Mouse (Mus musculus): ENCODE measurements around the gene Chchd10.

The Chchd10 gene

GRCm38 (mm10) chr10:75936909-75937667 is 4.2 kb downstream of the Chchd10 start:
- ChIA-PET POLR2A (interaction anchor here (0.5 to 9.6 kb wide), 93 partner anchors 8 to 676 kb away, joined by 3 to 139 read pairs (median 7); partner anchors contain the start of genes Smarcb1 (in 4 of the 4), Gstt2 (in 3 of the 4), Mif (in 3 of the 4) and Cabin1 (in 2 of the 4)), CTCF (interaction anchor here in 3 of 4 experiments (0.5 to 2.7 kb wide), 11 partner anchors 12 to 757 kb away, joined by 3 to 8 read pairs (median 4); partner anchors contain the start of gene Gstt2 (in 1 of the 3))

GRCm38 (mm10) chr10:75937851-75938643 is 5.1 kb downstream of the Chchd10 start:
- POLR2A ChIA-PET = interaction anchor here (0.5 to 9.6 kb wide), 91 partner anchors 8 to 1582 kb away, joined by 3 to 139 read pairs (median 6); partner anchors contain the start of genes Smarcb1 (in 4 of the 4), Gstt2 (in 3 of the 4), Mif (in 3 of the 4) and Cabin1 (in 2 of the 4)
- CTCF ChIA-PET = interaction anchor here (0.5 to 2.7 kb wide), 14 partner anchors 13 to 756 kb away, joined by 3 to 11 read pairs (median 5); partner anchors contain the start of gene Gstt2 (in 1 of the 4)

- CTCF ChIA-PET = interaction anchor here in 2 of 4 experiments (0.6 kb wide), 2 partner anchors 56 to 759 kb away, joined by 3 read pairs; no protein-coding TSS in a partner anchor
- POLR2A ChIA-PET = interaction anchor here (0.5 to 9.6 kb wide), 45 partner anchors 8 to 351 kb away, joined by 3 to 139 read pairs (median 5); partner anchors contain the start of genes Ddt (in 3 of the 4), Smarcb1 (in 3 of the 4), Chchd10 (in 2 of the 4) and Mif (in 2 of the 4)
Measured at GRCm38 (mm10) chr10:75939481-75940234, 6.7 kb downstream of the Chchd10 start.

GRCm38 (mm10) chr10:75940520-75940919 is 7.6 kb downstream of the Chchd10 start, which contains the start of gene Gm867:
Gm867 (minus strand) TSS chr10:75940672.
- POLR2A ChIA-PET = interaction anchor here (0.6 to 9.6 kb wide), 41 partner anchors 9 to 305 kb away, joined by 3 to 139 read pairs (median 4); partner anchors contain the start of genes Mif (in 3 of the 4), Smarcb1 (in 3 of the 4), Chchd10 (in 2 of the 4) and Ddt (in 2 of the 4)
- CTCF ChIA-PET = interaction anchor here in 3 of 4 experiments (0.6 to 1.6 kb wide), 4 partner anchors 10 to 89 kb away, joined by 3 to 12 read pairs (median 5); no protein-coding TSS in a partner anchor

GRCm38 (mm10) chr10:75941042-75941824 is 8.3 kb downstream of the Chchd10 start:
- ChIA-PET POLR2A (interaction anchor here (0.6 to 9.6 kb wide), 39 partner anchors 9 to 1824 kb away, joined by 3 to 139 read pairs (median 5); partner anchors contain the start of genes Mif (in 3 of the 4), Smarcb1 (in 3 of the 4), Chchd10 (in 2 of the 4) and Ddt (in 2 of the 4)), CTCF (interaction anchor here in 3 of 4 experiments (0.6 to 1.6 kb wide), 7 partner anchors 10 to 90 kb away, joined by 3 to 6 read pairs (median 4); partner anchors contain the start of gene Gm5134 (in 1 of the 3))

GRCm38 (mm10) chr10:75942736-75943477 is 10.0 kb downstream of the Chchd10 start, which contains the start of gene Vpreb3:
Vpreb3 (plus strand) TSS chr10:75943057.
- ChIA-PET CTCF (no interaction called here), POLR2A (interaction anchor here in 3 of 4 experiments (0.5 to 9.6 kb wide), 16 partner anchors 6 to 469 kb away, joined by 3 to 128 read pairs (median 5); partner anchors contain the start of genes Chchd10 (in 2 of the 3), Smarcb1 (in 2 of the 3), Mif (in 1 of the 3) and Mmp11 (in 1 of the 3))

- CTCF ChIA-PET = interaction anchor here in 2 of 4 experiments (0.5 to 0.9 kb wide), 3 partner anchors 11 to 383 kb away, joined by 3 to 4 read pairs (median 3); no protein-coding TSS in a partner anchor
- POLR2A ChIA-PET = interaction anchor here in 3 of 4 experiments (0.6 to 9.6 kb wide), 23 partner anchors 7 to 292 kb away, joined by 3 to 128 read pairs (median 5); partner anchors contain the start of genes Smarcb1 (in 3 of the 3), Mmp11 (in 2 of the 3), Chchd10 (in 1 of the 3) and Mif (in 1 of the 3)
Measured at GRCm38 (mm10) chr10:75944066-75944772, 11.3 kb downstream of the Chchd10 start.

- POLR2A ChIA-PET = interaction anchor here in 3 of 4 experiments (1.1 to 4.8 kb wide), 14 partner anchors 7 to 109 kb away, joined by 3 to 31 read pairs (median 8); partner anchors contain the start of genes Mif (in 2 of the 3), Mmp11 (in 2 of the 3) and Chchd10 (in 1 of the 3)
- CTCF ChIA-PET = interaction anchor here in 1 of 4 experiments (0.9 kb wide), 1 partner anchor 62 kb away, joined by 3 read pairs; no protein-coding TSS in a partner anchor
Measured at GRCm38 (mm10) chr10:75945213-75945612, 12.3 kb downstream of the Chchd10 start.

GRCm38 (mm10) chr10:75945896-75946295 is 13.0 kb downstream of the Chchd10 start:
- POLR2A ChIA-PET = interaction anchor here (1.0 to 4.8 kb wide), 13 partner anchors 8 to 110 kb away, joined by 3 to 31 read pairs (median 5); partner anchors contain the start of genes Mif (in 2 of the 4), Mmp11 (in 2 of the 4) and Chchd10 (in 1 of the 4)
- CTCF ChIA-PET = no interaction called here

- CTCF ChIA-PET = interaction anchor here in 1 of 4 experiments (0.9 kb wide), 1 partner anchor 94 kb away, joined by 4 read pairs; no protein-coding TSS in a partner anchor
- POLR2A ChIA-PET = interaction anchor here in 3 of 4 experiments (0.6 to 4.9 kb wide), 8 partner anchors 9 to 114 kb away, joined by 3 to 77 read pairs (median 8); partner anchors contain the start of genes Mmp11 (in 2 of the 3) and Gm867 (in 1 of the 3)
Measured at GRCm38 (mm10) chr10:75948079-75948478, 15.1 kb downstream of the Chchd10 start.

GRCm38 (mm10) chr10:75949053-75950045 is 16.4 kb downstream of the Chchd10 start:
- ChIA-PET CTCF (interaction anchor here in 2 of 4 experiments (1.3 to 2.8 kb wide), 10 partner anchors 17 to 363 kb away, joined by 3 to 23 read pairs (median 8); partner anchors contain the start of genes Chchd10 (in 1 of the 2) and Gstt2 (in 1 of the 2)), POLR2A (interaction anchor here in 3 of 4 experiments (0.6 to 4.9 kb wide), 28 partner anchors 9 to 299 kb away, joined by 3 to 77 read pairs (median 6); partner anchors contain the start of genes Chchd10 (in 3 of the 3), Gm867 (in 2 of the 3), Gstt2 (in 2 of the 3) and Mif (in 2 of the 3))

GRCm38 (mm10) chr10:75950791-75951210 is 17.9 kb downstream of the Chchd10 start:
- CTCF ChIA-PET = interaction anchor here (0.5 to 2.8 kb wide), 67 partner anchors 9 to 1106 kb away, joined by 3 to 23 read pairs (median 4); partner anchors contain the start of genes Chchd10 (in 2 of the 4), Ddt (in 2 of the 4), Gm867 (in 1 of the 4) and Gstt2 (in 1 of the 4)
- POLR2A ChIA-PET = interaction anchor here (0.6 to 4.9 kb wide), 46 partner anchors 11 to 1077 kb away, joined by 3 to 77 read pairs (median 6); partner anchors contain the start of genes Smarcb1 (in 3 of the 4), Chchd10 (in 2 of the 4), Gm867 (in 2 of the 4) and Mif (in 2 of the 4)
